Mouse (Mus musculus): ENCODE data around the gene Gpr156. TPM values are rescaled to one million over a fixed set of nuclear protein-coding genes. Genes with fewer than 3 reads are reported as not detected.

Gene Gpr156
- polyA plus RNA-seq, 1 experiment from 2014 or later = 0.09 TPM

DNA sequence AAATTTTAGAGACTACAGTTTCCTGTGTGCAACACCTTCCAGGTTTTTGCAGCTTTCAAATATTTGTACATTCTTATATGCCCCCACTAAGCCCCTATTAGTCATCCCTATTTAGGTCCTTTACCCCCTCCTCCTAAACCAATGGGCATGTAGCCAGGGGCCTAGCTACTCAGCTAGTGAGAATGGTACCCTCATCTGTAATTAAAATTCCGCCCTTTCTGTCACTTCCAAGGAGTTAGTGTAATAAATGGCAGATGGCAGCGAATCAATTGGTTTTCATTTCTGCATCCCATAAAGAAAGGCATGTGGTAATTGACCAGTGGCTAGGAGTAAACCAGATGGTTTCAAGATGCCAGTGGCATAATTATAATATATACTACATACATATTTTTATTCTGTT is 23.6 kb upstream of the Gpr156 start:
- no peaks in the 10 kb centered on the region for H3K4me1 ChIP-seq (replicated peaks; ENCODE audit: control insufficient read depth, insufficient read depth, low read length)
- WGBS = 76% methylated on average over 2 of the region's 2 CpGs
- no peak for TF ChIP-seq CTCF (IDR thresholded peaks at IDR 0.05; ENCODE audit: low read depth)
- H3K9ac ChIP-seq (ENCODE audit: low read depth, low read length) = no peak overlapping the region
- no peak overlapping the region for H3K4me2 ChIP-seq (replicated peaks; ENCODE audit: low read depth)
- H3K27ac ChIP-seq (ENCODE audit: low read depth, low read length) = no peak overlapping the region
- H3K36me3 ChIP-seq (ENCODE audit: control insufficient read depth, insufficient read depth) = no peaks in the 10 kb centered on the region
- H3K4me3 ChIP-seq (ENCODE audit: low read depth, low read length) = no peak overlapping the region
- no peaks in the 10 kb centered on the region for H3K27me3 ChIP-seq (replicated peaks; ENCODE audit: control insufficient read depth, insufficient read depth, low read length)
- no peaks in the 10 kb centered on the region for H3K9me3 ChIP-seq (ENCODE audit: control insufficient read depth)
- no peak for ATAC-seq

DNA sequence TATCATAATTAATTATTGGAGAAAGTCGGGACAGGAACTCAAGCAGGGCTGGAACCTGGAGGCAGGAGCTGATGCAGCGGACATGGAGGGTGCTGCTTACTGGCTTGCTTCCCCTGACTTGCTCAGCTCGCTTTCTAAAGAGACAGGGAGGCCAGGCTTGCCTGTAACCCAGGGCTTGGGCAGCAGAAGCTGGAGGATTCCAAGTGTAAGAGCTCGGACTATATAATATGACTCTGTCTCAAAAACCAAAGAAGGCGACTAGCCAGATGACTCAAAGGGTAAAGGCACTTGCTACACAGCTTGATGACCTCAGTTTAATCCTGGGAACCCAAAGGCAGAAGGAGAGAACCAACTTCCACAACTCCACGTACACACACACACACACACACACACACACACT is 22.9 kb upstream of the Gpr156 start:
- no peak for ATAC-seq
- WGBS = 62% methylated on average over 6 of the region's 6 CpGs
- H3K4me2 ChIP-seq (replicated peaks; ENCODE audit: low read depth) = no peak overlapping the region
- no peaks in the 10 kb centered on the region for H3K9me3 ChIP-seq (ENCODE audit: control insufficient read depth)
- H3K27ac ChIP-seq (ENCODE audit: low read depth, low read length) = no peak overlapping the region
- TF ChIP-seq CTCF (IDR thresholded peaks at IDR 0.05; ENCODE audit: low read depth) = no peak
- H3K27me3 ChIP-seq (replicated peaks; ENCODE audit: control insufficient read depth, insufficient read depth, low read length) = no peaks in the 10 kb centered on the region
- no peaks in the 10 kb centered on the region for H3K36me3 ChIP-seq (ENCODE audit: control insufficient read depth, insufficient read depth)
- H3K4me1 ChIP-seq (replicated peaks; ENCODE audit: control insufficient read depth, insufficient read depth, low read length) = no peaks in the 10 kb centered on the region
- no peak overlapping the region for H3K9ac ChIP-seq (ENCODE audit: low read depth, low read length)
- H3K4me3 ChIP-seq (ENCODE audit: low read depth, low read length) = no peak overlapping the region

DNA sequence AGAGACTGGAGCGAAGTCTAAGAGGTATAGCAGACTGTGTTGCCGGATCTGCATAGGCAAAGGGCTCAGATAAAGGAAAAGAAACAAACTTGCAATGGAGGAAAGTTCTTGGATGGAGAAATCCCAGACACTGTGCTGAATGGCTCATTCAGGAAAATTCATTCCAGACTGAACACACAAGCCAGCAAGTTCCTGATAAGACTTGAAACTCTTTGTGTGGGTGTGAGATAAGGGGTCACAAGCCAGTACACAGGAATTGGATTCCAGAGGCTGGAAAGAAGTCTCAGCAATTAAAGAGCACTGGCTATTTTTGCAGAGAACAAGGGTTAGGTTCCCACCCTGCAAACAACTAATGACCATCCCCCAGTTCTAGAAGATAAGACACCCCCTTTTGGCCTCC is 22.4 kb upstream of the Gpr156 start:
- no peak overlapping the region for H3K4me2 ChIP-seq (replicated peaks; ENCODE audit: low read depth)
- 53% methylated on average over 2 of the region's 2 CpGs for WGBS
- no peaks in the 10 kb centered on the region for H3K4me1 ChIP-seq (replicated peaks; ENCODE audit: control insufficient read depth, insufficient read depth, low read length)
- ATAC-seq = no peak
- H3K27me3 ChIP-seq (replicated peaks; ENCODE audit: control insufficient read depth, insufficient read depth, low read length) = no peaks in the 10 kb centered on the region
- no peak overlapping the region for H3K4me3 ChIP-seq (ENCODE audit: low read depth, low read length)
- H3K27ac ChIP-seq (ENCODE audit: low read depth, low read length) = peak overlapping the region; percentile 9; the same call in 1 of the 2 replicates
- H3K9ac ChIP-seq (ENCODE audit: low read depth, low read length) = no peak overlapping the region
- no peak for TF ChIP-seq CTCF (IDR thresholded peaks at IDR 0.05; ENCODE audit: low read depth)
- H3K36me3 ChIP-seq (ENCODE audit: control insufficient read depth, insufficient read depth) = no peaks in the 10 kb centered on the region
- no peaks in the 10 kb centered on the region for H3K9me3 ChIP-seq (ENCODE audit: control insufficient read depth)

DNA sequence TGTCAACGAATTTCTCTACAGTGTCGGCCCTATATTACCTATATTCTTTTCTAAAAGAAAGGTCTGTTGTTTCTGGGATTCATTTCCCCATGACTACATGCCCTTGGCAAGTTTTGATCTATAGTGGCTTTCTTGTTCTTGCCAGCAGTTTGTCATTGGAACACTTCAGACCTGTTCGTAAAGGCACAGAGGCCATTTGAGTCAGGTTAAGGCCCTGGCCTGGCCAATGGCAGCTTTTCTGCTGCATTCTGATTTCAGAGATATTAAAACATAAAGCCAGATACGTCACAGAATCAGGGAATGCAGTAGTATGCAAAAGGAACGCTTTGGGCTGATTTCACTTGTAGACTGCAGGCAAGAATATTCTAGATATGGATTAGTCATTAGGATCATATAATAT is 17.5 kb upstream of the Gpr156 start:
- H3K4me1 ChIP-seq (replicated peaks; ENCODE audit: control insufficient read depth, insufficient read depth, low read length) = 0 out of 2 replicates have a peak, but pooled peaks cover 2% of the 10 kb centered on the region

DNA sequence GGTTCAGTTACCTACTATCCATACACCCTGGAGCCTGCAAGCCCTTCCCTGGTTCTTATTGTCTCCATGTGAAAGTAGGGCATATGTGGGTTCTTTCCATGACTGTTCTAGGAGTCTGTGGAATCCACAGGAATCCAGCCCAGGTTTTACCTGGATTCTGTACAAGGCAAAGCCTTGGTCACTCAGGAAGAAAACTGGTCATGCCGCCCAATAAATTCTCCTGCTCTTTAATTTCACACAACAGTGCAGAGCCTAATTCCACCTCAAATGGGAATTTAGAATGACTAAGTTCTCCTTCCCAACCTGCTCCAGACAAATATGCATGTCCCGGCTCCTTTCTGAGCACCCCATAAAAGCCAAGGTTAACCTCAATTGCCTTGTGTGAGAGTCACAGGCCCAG is 16.9 kb upstream of the Gpr156 start:
- ATAC-seq = no peak
- no peak overlapping the region for H3K4me3 ChIP-seq (ENCODE audit: low read depth, low read length)
- H3K4me1 ChIP-seq (replicated peaks; ENCODE audit: control insufficient read depth, insufficient read depth, low read length) = 0 out of 2 replicates have a peak, but pooled peaks cover 2% of the 10 kb centered on the region
- WGBS = 30% methylated on average over 2 of the region's 2 CpGs
- H3K4me2 ChIP-seq (replicated peaks; ENCODE audit: low read depth) = no peak overlapping the region
- no peak for TF ChIP-seq CTCF (IDR thresholded peaks at IDR 0.05; ENCODE audit: low read depth)
- no peak overlapping the region for H3K9ac ChIP-seq (ENCODE audit: low read depth, low read length)
- no peaks in the 10 kb centered on the region for H3K27me3 ChIP-seq (replicated peaks; ENCODE audit: control insufficient read depth, insufficient read depth, low read length)
- H3K27ac ChIP-seq (ENCODE audit: low read depth, low read length) = no peak overlapping the region
- no peaks in the 10 kb centered on the region for H3K36me3 ChIP-seq (ENCODE audit: control insufficient read depth, insufficient read depth)
- H3K9me3 ChIP-seq (ENCODE audit: control insufficient read depth) = 0 out of 2 replicates have a peak, but pooled peaks cover 3% of the 10 kb centered on the region

More for the DNA sequence above, 17.5 kb upstream of the Gpr156 start:
- WGBS = 91% methylated on average over 5 of the region's 5 CpGs
- Histone ChIP-seq H3K9me3 (ENCODE audit: control insufficient read depth) (no peaks in the 10 kb centered on the region), H3K4me2 (replicated peaks; ENCODE audit: low read depth) (no peak overlapping the region), H3K36me3 (ENCODE audit: control insufficient read depth, insufficient read depth) (no peaks in the 10 kb centered on the region), H3K4me3 (ENCODE audit: low read depth, low read length) (no peak overlapping the region), H3K27me3 (replicated peaks; ENCODE audit: control insufficient read depth, insufficient read depth, low read length) (no peaks in the 10 kb centered on the region), H3K27ac (ENCODE audit: low read depth, low read length) (no peak overlapping the region), H3K9ac (ENCODE audit: low read depth, low read length) (no peak overlapping the region)
- ATAC-seq = no peak
- TF ChIP-seq CTCF (IDR thresholded peaks at IDR 0.05; ENCODE audit: low read depth) = no peak

DNA sequence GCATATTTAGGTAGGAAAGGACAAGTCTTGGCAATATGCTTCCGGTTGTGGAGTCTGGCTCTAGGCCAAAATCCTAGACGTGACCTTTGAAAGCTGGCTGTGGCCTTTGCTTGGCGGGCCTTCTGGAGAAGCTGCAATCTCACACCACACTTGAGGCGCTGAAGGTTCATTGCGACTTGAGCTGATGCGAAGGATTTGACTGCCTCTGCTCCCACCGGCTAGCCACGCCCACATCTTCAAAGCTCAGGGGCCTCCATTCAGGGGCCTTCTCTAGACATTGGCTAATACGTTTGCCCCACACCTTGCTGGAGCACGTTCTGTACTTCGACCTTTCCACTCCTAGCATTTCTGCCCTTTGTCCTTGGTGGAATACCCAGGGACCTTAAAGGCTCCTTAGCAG is 15.0 kb upstream of the Gpr156 start:
- no peaks in the 10 kb centered on the region for H3K36me3 ChIP-seq (ENCODE audit: control insufficient read depth, insufficient read depth)
- peak overlapping the region; percentile 9; the same call in 1 of the 2 replicates for H3K27ac ChIP-seq (ENCODE audit: low read depth, low read length)
- H3K9ac ChIP-seq (ENCODE audit: low read depth, low read length) = no peak overlapping the region
- 0 out of 2 replicates have a peak, but pooled peaks cover 2% of the 10 kb centered on the region for H3K4me1 ChIP-seq (replicated peaks; ENCODE audit: control insufficient read depth, insufficient read depth, low read length)
- peak; percentile 99 for ATAC-seq
- no peak overlapping the region for H3K4me2 ChIP-seq (replicated peaks; ENCODE audit: low read depth)
- H3K9me3 ChIP-seq (ENCODE audit: control insufficient read depth) = peaks cover 5% of the 10 kb centered on the region; the same call in 1 of the 2 replicates
- TF ChIP-seq CTCF (IDR thresholded peaks at IDR 0.05; ENCODE audit: low read depth) = no peak
- WGBS = 26% methylated on average over 11 of the region's 11 CpGs
- no peaks in the 10 kb centered on the region for H3K27me3 ChIP-seq (replicated peaks; ENCODE audit: control insufficient read depth, insufficient read depth, low read length)
- no peak overlapping the region for H3K4me3 ChIP-seq (ENCODE audit: low read depth, low read length)

DNA sequence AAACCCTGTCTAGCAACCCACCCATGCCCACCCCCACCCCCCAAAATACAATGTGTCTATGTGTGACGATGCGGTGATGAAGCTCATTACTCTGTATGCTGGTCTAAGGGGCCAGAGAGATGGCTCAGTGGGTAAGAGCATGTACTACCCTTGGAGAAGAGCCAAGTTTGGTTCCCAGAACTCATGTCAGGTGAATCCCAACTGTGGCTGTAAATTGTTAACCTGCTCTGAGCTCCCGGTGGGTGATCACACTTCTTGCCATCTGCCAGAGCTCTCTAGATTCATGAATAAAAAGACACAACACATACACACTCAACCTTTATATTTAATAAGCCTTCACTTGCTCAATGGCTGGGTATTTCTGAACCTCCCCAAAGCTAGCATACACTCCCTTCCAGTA is 9.8 kb upstream of the Gpr156 start:
- H3K9ac ChIP-seq (ENCODE audit: low read depth, low read length) = no peak overlapping the region
- no peak overlapping the region for H3K4me3 ChIP-seq (ENCODE audit: low read depth, low read length)
- no peaks in the 10 kb centered on the region for H3K4me1 ChIP-seq (replicated peaks; ENCODE audit: control insufficient read depth, insufficient read depth, low read length)
- H3K9me3 ChIP-seq (ENCODE audit: control insufficient read depth) = peaks cover 5% of the 10 kb centered on the region; the same call in 1 of the 2 replicates
- H3K27me3 ChIP-seq (replicated peaks; ENCODE audit: control insufficient read depth, insufficient read depth, low read length) = no peaks in the 10 kb centered on the region
- no peaks in the 10 kb centered on the region for H3K36me3 ChIP-seq (ENCODE audit: control insufficient read depth, insufficient read depth)
- no peak overlapping the region for H3K27ac ChIP-seq (ENCODE audit: low read depth, low read length)
- no peak for TF ChIP-seq CTCF (IDR thresholded peaks at IDR 0.05; ENCODE audit: low read depth)
- 77% methylated on average over 3 of the region's 3 CpGs for WGBS
- no peak for ATAC-seq
- H3K4me2 ChIP-seq (replicated peaks; ENCODE audit: low read depth) = no peak overlapping the region

All from intestine, postnatal 0 days (tissue).